Mouse (Mus musculus) urinary bladder, postnatal 36 days (tissue): ENCODE measurements around the gene Kcnq1.

Experiments used
- DNase-seq, 2 experiments: peaks; one replicate each; pipeline ENCODE4 v3.0.0; 2022; ENCODE audit warnings: low spot score in 2 of 2, mixed read lengths in 1 of 2

Gene Kcnq1

GRCm38 (mm10) chr7:143364969-143365839 lies 259.0 kb downstream of the Kcnq1 start:
- DNase-seq, result no peak

GRCm38 (mm10) chr7:143367366-143368266 lies 261.5 kb downstream of the Kcnq1 start:
- no peak for DNase-seq

GRCm38 (mm10) chr7:143368267-143368643 lies 262.1 kb downstream of the Kcnq1 start:
- DNase-seq, result no peak

- no peak for DNase-seq
Observed at GRCm38 (mm10) chr7:143371336-143371735, 265.2 kb downstream of the Kcnq1 start.

GRCm38 (mm10) chr7:143373265-143373664 lies 267.1 kb downstream of the Kcnq1 start:
- no peak for DNase-seq

GRCm38 (mm10) chr7:143375945-143376344 lies 269.8 kb downstream of the Kcnq1 start:
- no peak for DNase-seq

- no peak for DNase-seq
Observed at GRCm38 (mm10) chr7:143380466-143381073, 274.4 kb downstream of the Kcnq1 start.

GRCm38 (mm10) chr7:143386632-143387031 lies 280.5 kb downstream of the Kcnq1 start:
- DNase-seq, result no peak

GRCm38 (mm10) chr7:143388783-143389695 lies 282.9 kb downstream of the Kcnq1 start:
- peak; percentile 41 to 78 for DNase-seq

- no peak for DNase-seq
Observed at GRCm38 (mm10) chr7:143389860-143390259, 283.7 kb downstream of the Kcnq1 start.

GRCm38 (mm10) chr7:143390277-143390948 lies 284.3 kb downstream of the Kcnq1 start:
- DNase-seq, result no peak

GRCm38 (mm10) chr7:143395113-143395563 lies 289.0 kb downstream of the Kcnq1 start:
- DNase-seq, result no peak

- DNase-seq, result no peak
Observed at GRCm38 (mm10) chr7:143399756-143400155, 293.6 kb downstream of the Kcnq1 start.

GRCm38 (mm10) chr7:143400599-143400998 lies 294.4 kb downstream of the Kcnq1 start:
- no peak for DNase-seq

GRCm38 (mm10) chr7:143401429-143402016 lies 295.4 kb downstream of the Kcnq1 start:
- no peak for DNase-seq

- DNase-seq, result no peak
Observed at GRCm38 (mm10) chr7:143404296-143404695, 298.1 kb downstream of the Kcnq1 start.

GRCm38 (mm10) chr7:143407931-143408501 lies 301.9 kb downstream of the Kcnq1 start:
- peak in 1 of 2 experiments; percentile 42 for DNase-seq

GRCm38 (mm10) chr7:143408615-143409021 lies 302.5 kb downstream of the Kcnq1 start:
- DNase-seq, result peak in 1 of 2 experiments; percentile 74

GRCm38 (mm10) chr7:143412606-143413005 lies 306.4 kb downstream of the Kcnq1 start:
- no peak for DNase-seq

- no peak for DNase-seq
Observed at GRCm38 (mm10) chr7:143415070-143415469, 308.9 kb downstream of the Kcnq1 start.
